Mouse (Mus musculus) hindbrain, postnatal 0 days (tissue): ENCODE measurements at regions not wholly inside any gene's neighbourhood (a gene's known extent, or its start where the extent isn't known, plus 50 kb on each side); places are given as distances from the start of the nearest gene placed in this dataset.
A peak's percentile ranks its signal among the peaks of the same experiment; 100 is the strongest.

Experiments used
- ATAC-seq: fragments of 200-750 bp; cut with Nextera tagmentation; 2 replicates; pipeline ENCODE4 v1.8.0; 2017; ENCODE audit warnings: mild to moderate bottlenecking, moderate TSS enrichment, moderate library complexity
- DNase-seq: peaks from one replicate; pipeline ENCODE4 v3.0.0-alpha.2; 2015; ENCODE audit warnings: low spot score
- H3K27ac ChIP-seq: fragments of 300-500 bp; sonication (generic); 2 replicates; pipeline ENCODE4 v1.5.1; 2014; ENCODE audit warnings: mild to moderate bottlenecking
- H3K27me3 ChIP-seq: fragments of 300-500 bp; sonication (generic); 2 replicates; pipeline ENCODE4 v1.6.1; 2014; ENCODE audit warnings: low read length, mixed read lengths; ENCODE audit not compliant: insufficient read depth
- H3K36me3 ChIP-seq: fragments of 300-500 bp; sonication (generic); 2 replicates; pipeline ENCODE4 v1.6.1; 2014; ENCODE audit warnings: low read length, mixed read lengths; ENCODE audit not compliant: insufficient read depth
- H3K4me1 ChIP-seq: fragments of 300-500 bp; sonication (generic); 2 replicates; pipeline ENCODE4 v1.6.1; 2014; ENCODE audit warnings: antibody characterized with exemption, low read length, mixed read lengths; ENCODE audit not compliant: insufficient read depth
- H3K4me2 ChIP-seq: fragments of 300-500 bp; sonication (generic); 2 replicates; pipeline ENCODE4 v1.6.1; 2014; ENCODE audit warnings: low read depth, mild to moderate bottlenecking, low read length, moderate library complexity, mixed read lengths
- H3K4me3 ChIP-seq: fragments of 300-500 bp; sonication (generic); 2 replicates; pipeline ENCODE4 v1.5.1; 2014; ENCODE audit warnings: low read length
- H3K9ac ChIP-seq: fragments of 300-500 bp; sonication (generic); replicated peaks from 2 replicates; pipeline ENCODE4 v1.6.1; 2014; ENCODE audit warnings: mild to moderate bottlenecking, low read length, moderate library complexity, mixed read lengths
- H3K9me3 ChIP-seq: fragments of 300-500 bp; sonication (generic); 2 replicates; pipeline ENCODE4 v1.6.1; 2016; ENCODE audit warnings: low read length, mixed read lengths
- CTCF ChIP-seq: IDR thresholded peaks from 2 replicates; pipeline ENCODE4 v1.5.1; 2016; ENCODE audit warnings: antibody characterized with exemption, control low read depth, low read depth
- WGBS: fragments of 180-500 bp; shearing (Covaris S2); extraction: QIAGEN DNeasy Blood & Tissue Kit; methylation state at CpG from one replicate; pipeline ENCODE4 v1.1.7; 2014; 5-methylcytosine and 5-hydroxymethylcytosine counted together

DNA sequence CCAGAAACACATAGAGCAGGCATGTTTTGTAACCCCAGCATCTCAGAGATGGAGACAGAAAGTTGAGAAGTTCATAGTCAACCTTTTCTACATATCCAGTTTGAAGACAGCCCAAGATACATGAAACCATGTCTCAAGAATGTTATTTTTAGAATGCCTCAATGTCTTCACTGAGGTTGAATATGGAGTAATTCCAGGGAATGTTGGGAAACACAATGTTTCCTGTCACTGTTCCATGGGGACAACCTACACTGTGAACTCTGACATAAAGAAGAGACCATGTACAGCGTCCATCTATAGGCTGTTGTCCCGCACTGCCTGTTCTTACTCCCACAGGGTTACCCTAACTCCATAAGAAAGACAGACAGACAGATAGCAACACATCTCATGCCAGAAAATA lies 89.8 kb upstream of the Mark1 start:
- Histone ChIP-seq H3K4me1 (no peaks in the 10 kb centered on the region), H3K4me2 (no peak overlapping the region), H3K4me3 (no peak overlapping the region), H3K9me3 (no peaks in the 10 kb centered on the region), H3K27ac (no peak overlapping the region), H3K36me3 (no peaks in the 10 kb centered on the region), H3K27me3 (no peaks in the 10 kb centered on the region), H3K9ac (no peak overlapping the region)
- no peak for DNase-seq
- TF ChIP-seq CTCF, result no peak
- no peak for ATAC-seq
- 89% methylated on average over 2 of the region's 2 CpGs for WGBS

DNA sequence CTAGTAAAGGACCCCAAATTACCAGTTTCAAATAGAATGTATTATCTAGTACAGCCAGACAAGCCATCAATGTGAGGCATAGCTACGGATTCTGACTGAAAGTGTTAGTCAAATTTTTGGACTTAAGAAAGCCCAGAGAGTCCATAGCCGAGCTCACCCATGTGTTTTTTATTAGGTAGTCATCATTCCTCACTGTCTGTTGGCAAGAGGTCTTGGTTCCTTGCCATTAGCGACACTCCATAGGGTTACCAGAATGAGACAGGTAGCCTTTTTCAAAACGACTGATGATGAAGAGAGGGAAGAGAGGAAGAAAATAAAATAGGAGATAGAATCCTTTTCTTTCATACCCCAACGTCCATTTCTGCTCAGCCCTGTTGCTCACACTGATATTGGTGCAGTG lies 83.8 kb upstream of the Mark1 start:
- WGBS, result 83% methylated on average over 5 of the region's 5 CpGs
- no peak overlapping the region for H3K27ac ChIP-seq
- H3K9ac ChIP-seq, result no peak overlapping the region
- H3K27me3 ChIP-seq, result no peaks in the 10 kb centered on the region
- H3K4me3 ChIP-seq, result no peak overlapping the region
- ATAC-seq (no peak), DNase-seq (no peak)
- H3K4me1 ChIP-seq, result no peaks in the 10 kb centered on the region
- H3K36me3 ChIP-seq, result no peaks in the 10 kb centered on the region
- no peak overlapping the region for H3K4me2 ChIP-seq
- TF ChIP-seq CTCF, result no peak
- H3K9me3 ChIP-seq, result no peaks in the 10 kb centered on the region

DNA sequence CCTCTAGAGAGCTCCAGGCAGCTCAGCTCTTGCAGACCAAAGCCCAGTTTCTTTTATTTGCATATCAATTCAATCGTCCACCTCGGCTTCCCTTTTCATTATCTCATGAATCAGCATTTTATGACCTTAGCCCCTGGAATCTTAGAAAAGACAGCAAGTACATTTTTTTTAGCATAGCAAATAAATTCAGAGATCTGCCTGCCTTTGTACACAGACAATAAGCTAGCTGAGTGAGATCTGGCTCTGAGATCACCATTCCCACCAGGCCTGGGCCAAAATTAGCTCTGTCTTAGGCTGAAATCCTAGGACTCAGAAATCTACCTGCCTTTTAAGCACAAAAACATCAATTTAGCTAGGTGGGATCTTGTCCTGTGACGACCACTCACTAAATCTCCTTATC lies 80.7 kb upstream of the Mark1 start:
- DNase-seq (no peak), ATAC-seq (no peak)
- H3K27me3 ChIP-seq, result no peaks in the 10 kb centered on the region
- WGBS, result 38% methylated on average over 3 of the region's 3 CpGs
- TF ChIP-seq CTCF, result no peak
- H3K4me3 ChIP-seq, result no peak overlapping the region
- no peak overlapping the region for H3K9ac ChIP-seq
- no peaks in the 10 kb centered on the region for H3K4me1 ChIP-seq
- H3K9me3 ChIP-seq, result no peaks in the 10 kb centered on the region
- no peaks in the 10 kb centered on the region for H3K36me3 ChIP-seq
- H3K27ac ChIP-seq, result 0 out of 2 replicates have a peak overlapping the region, but pooled peaks have one; percentile 26
- no peak overlapping the region for H3K4me2 ChIP-seq

DNA sequence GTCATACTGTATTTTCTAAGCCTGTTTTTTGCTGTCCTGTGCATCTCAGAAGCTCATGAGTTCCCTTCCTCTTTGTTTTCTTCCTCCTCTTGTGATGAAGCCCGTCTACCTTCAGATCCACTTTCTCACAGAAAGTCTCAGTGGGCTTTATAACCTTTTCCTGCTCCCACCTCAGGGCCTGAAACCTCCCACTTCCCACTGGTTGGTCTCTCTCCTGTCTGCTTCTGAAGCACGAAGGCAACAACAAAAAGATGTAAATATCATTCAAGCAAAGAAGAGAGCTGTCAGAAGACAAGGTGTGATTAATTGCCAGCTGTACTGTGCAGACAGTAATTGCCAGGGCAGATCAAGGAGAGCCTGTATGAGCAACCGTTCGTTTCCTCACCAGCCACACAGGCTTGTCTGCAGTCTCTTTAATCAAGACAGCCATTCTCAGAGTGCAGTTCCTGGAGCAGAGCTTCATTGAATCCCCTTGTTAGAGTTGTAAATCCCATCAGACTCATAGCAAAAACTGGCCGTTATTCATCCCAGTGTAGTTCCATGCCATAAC lies 80.0 kb upstream of the Mark1 start:
- Histone ChIP-seq H3K4me2 (no peak overlapping the region), H3K4me3 (no peak overlapping the region), H3K27ac (peak overlapping the region; percentile 26; the same call in 1 of the 2 replicates), H3K9ac (no peak overlapping the region), H3K36me3 (no peaks in the 10 kb centered on the region), H3K27me3 (no peaks in the 10 kb centered on the region), H3K4me1 (no peaks in the 10 kb centered on the region), H3K9me3 (no peaks in the 10 kb centered on the region)
- DNase-seq, result peak; percentile 30
- WGBS, result 30% methylated on average over 5 of the region's 5 CpGs
- TF ChIP-seq CTCF, result no peak
- ATAC-seq, result no peak

DNA sequence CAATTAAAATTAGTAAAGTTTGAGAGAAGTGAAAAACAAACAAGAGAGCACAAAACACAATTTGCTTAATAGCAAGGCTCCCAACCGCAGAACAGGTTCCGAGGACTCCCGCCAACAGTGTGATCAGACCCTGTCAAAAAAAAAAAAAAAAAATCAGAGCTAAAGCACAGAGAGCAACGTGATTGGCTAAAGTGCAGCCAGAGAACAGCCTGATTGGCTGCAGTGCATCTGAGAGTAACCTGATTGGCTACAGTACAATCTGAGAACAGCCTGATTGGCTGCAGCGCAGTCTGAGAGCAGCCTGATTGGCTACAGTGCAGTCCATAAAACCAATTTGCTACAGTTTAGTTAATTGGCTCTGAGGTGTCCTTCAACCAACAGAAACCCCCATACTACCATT lies 74.6 kb upstream of the Mark1 start:
- no peak for TF ChIP-seq CTCF
- H3K27me3 ChIP-seq, result no peaks in the 10 kb centered on the region
- no peak overlapping the region for H3K27ac ChIP-seq
- no peak overlapping the region for H3K4me2 ChIP-seq
- no peaks in the 10 kb centered on the region for H3K9me3 ChIP-seq
- H3K36me3 ChIP-seq, result no peaks in the 10 kb centered on the region
- no peak overlapping the region for H3K9ac ChIP-seq
- ATAC-seq (no peak), DNase-seq (no peak)
- H3K4me3 ChIP-seq, result no peak overlapping the region
- WGBS, result 90% methylated on average over 5 of the region's 5 CpGs
- H3K4me1 ChIP-seq, result no peaks in the 10 kb centered on the region

DNA sequence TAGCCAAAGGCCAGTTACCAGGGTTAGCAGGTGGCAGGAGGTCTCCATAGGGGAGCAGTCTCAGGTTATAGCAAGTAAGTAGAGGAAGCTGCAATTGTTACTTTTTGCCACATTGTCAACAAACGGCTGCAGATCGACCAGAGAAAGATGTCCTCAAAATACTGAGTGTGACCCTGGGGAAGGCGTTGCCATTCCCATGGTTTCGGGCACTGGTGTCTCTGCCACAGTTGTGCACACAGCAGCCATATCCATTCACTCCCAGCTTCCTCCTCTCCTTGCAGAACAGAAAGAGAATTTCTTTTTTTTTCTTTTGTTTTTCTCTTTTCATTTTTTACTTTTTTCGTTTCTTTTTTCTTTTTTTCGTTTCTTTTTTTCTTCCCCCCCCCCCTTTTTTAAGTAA lies 73.4 kb upstream of the Mark1 start:
- ATAC-seq (no peak), DNase-seq (no peak)
- Histone ChIP-seq H3K4me3 (no peak overlapping the region), H3K4me1 (no peaks in the 10 kb centered on the region), H3K27me3 (no peaks in the 10 kb centered on the region), H3K9ac (no peak overlapping the region), H3K9me3 (no peaks in the 10 kb centered on the region), H3K27ac (no peak overlapping the region), H3K4me2 (no peak overlapping the region), H3K36me3 (no peaks in the 10 kb centered on the region)
- 84% methylated on average over 6 of the region's 6 CpGs for WGBS
- TF ChIP-seq CTCF, result no peak

DNA sequence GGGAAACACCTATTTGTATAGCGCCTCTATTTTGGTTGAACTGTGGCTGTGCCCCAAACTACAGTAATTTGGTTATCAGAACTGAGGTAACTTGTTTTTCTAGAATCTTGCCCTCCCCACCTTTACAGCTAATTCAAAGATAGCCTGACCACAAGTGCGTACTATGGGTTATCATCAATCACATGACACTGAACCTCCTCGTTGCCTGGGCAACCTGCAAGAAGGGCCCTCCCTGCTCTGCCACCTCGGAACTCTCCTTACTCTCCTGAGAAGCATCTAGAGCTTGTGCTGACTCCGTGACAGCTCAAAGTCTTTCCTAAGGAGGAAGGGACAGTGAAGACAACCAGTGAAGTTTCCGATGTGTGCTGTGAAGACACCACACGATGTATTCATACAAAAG lies 72.2 kb upstream of the Mark1 start:
- ATAC-seq, result no peak
- WGBS, result 51% methylated on average over 7 of the region's 7 CpGs
- no peak for TF ChIP-seq CTCF

More for the DNA sequence above, 72.2 kb upstream of the Mark1 start:
- no peak for DNase-seq
- Histone ChIP-seq H3K9ac (no peak overlapping the region), H3K27ac (no peak overlapping the region), H3K9me3 (no peaks in the 10 kb centered on the region), H3K36me3 (no peaks in the 10 kb centered on the region), H3K27me3 (no peaks in the 10 kb centered on the region), H3K4me2 (no peak overlapping the region), H3K4me3 (no peak overlapping the region), H3K4me1 (no peaks in the 10 kb centered on the region)
